Mouse (Mus musculus) forebrain, embryonic 13.5 days (tissue): Measurements from ENCODE around the gene Galntl5. TPM values are rescaled to one million over a fixed set of nuclear protein-coding genes. Genes with fewer than 3 reads are reported as not detected.
"Not testable (repeated sequence)": the region's sequence is repeated elsewhere in the genome, so short reads cannot be mapped to it uniquely, and the experiment has no call there.

Experiments
- ATAC-seq: fragments of 200-750 bp; cut with Nextera tagmentation; 2 replicates; pipeline ENCODE4 v1.8.0; 2017
- H3K27ac ChIP-seq: fragments of 300-500 bp; sonication (generic); 2 replicates; pipeline ENCODE4 v1.5.1; 2015; ENCODE audit warnings: inconsistent platforms, mild to moderate bottlenecking, moderate library complexity
- H3K27me3 ChIP-seq: fragments of 300-500 bp; sonication (generic); 2 replicates; pipeline ENCODE4 v1.6.1; 2015; ENCODE audit warnings: mild to moderate bottlenecking, inconsistent platforms
- H3K36me3 ChIP-seq: fragments of 300-500 bp; sonication (generic); 2 replicates; pipeline ENCODE4 v1.6.1; 2015; ENCODE audit warnings: mild to moderate bottlenecking, inconsistent platforms; ENCODE audit not compliant: poor library complexity, severe bottlenecking
- H3K4me1 ChIP-seq: fragments of 300-500 bp; sonication (generic); 2 replicates; pipeline ENCODE4 v1.6.1; 2015; ENCODE audit warnings: inconsistent platforms
- H3K4me2 ChIP-seq: fragments of 300-500 bp; sonication (generic); 2 replicates; pipeline ENCODE4 v1.6.1; 2015; ENCODE audit warnings: inconsistent platforms, mild to moderate bottlenecking, moderate library complexity
- H3K4me3 ChIP-seq: fragments of 300-500 bp; sonication (generic); 2 replicates; pipeline ENCODE4 v1.5.1; 2015; ENCODE audit warnings: mild to moderate bottlenecking, inconsistent platforms
- H3K9ac ChIP-seq: fragments of 300-500 bp; sonication (generic); 2 replicates; pipeline ENCODE4 v1.6.1; 2015; ENCODE audit warnings: mild to moderate bottlenecking, inconsistent platforms
- H3K9me3 ChIP-seq: fragments of 300-500 bp; sonication (generic); replicated peaks from 2 replicates; pipeline ENCODE4 v1.6.1; 2016; ENCODE audit warnings: inconsistent platforms
- WGBS: fragments of 180-500 bp; shearing (Covaris S2); methylation state at CpG from one replicate; pipeline ENCODE4 v1.1.7; 2015; 5-methylcytosine and 5-hydroxymethylcytosine counted together
- polyA plus RNA-seq: library from polyadenylated mRNA; unstranded; fragments of >200 nt; fragmentation: Nextera tagmentation; extraction: Ambion mirVana; gene quantifications from 2 replicates; pipeline ENCODE4 v1.2.1, GENCODE M21; 2015

The Galntl5 gene
- polyA plus RNA-seq, 1 experiment from 2014 or later: not detected

DNA sequence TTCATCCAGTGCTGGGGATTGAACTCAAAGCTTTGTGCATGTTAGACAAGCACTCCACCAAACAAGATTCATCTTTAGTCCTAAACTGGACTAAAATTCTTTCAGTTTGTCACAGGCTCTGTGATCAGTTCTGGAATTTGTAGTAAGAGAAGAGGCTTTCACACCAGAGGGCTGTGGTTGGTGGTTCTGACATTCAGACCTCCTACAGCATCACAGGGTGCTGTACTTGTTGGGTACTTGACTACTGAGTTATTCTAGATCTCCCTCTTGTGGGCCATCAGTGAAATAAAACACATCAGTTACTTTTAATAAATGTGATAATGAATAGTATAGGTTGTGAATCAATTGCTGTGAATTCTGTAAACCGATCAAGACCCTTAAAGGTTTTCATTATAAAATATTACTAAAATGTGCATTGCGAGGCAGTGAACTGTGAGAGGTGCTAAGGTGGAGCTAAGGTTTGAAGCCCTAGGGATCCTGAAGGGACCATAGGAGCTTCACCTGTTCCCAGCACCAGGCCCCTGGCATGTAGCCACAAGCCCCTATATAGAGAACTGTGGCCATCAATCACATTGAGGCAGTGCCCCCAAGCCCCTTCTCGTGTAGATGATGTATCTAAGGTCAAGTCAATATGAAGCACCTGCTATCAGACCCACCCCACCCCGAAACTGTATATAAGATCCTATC is 16.0 kb upstream of the Galntl5 start:
- ATAC-seq: no peak
- Histone ChIP-seq H3K36me3 (no peaks in the 10 kb centered on the region), H3K4me3 (no peak overlapping the region), H3K9me3 (no peaks in the 10 kb centered on the region), H3K4me1 (no peaks in the 10 kb centered on the region), H3K27ac (no peak overlapping the region), H3K27me3 (no peaks in the 10 kb centered on the region), H3K9ac (no peak overlapping the region), H3K4me2 (no peak overlapping the region)
- 90% methylated on average over 4 of the region's 4 CpGs for whole genome bisulfite sequencing

DNA sequence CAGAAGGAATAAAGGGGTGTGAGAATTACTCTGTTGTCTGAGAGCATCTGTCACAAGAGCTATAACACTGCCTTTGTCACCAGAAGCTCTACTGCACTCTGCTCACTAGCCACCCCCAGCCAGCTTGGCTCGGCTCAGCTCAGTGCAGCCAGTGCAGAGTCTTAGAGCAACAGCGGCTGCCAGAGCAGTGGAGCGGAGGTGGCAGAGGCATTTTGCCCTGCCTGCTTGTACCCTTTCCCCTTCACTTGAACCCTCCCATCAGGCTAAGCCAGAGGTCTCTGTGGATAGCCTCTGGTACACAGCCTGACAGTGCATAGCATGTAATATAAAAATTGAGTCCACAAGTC is 15.5 kb upstream of the Galntl5 start:
- Histone ChIP-seq H3K4me2 (no peak overlapping the region), H3K4me3 (no peak overlapping the region), H3K27ac (no peak overlapping the region), H3K4me1 (no peaks in the 10 kb centered on the region), H3K36me3 (no peaks in the 10 kb centered on the region), H3K27me3 (no peaks in the 10 kb centered on the region), H3K9ac (no peak overlapping the region), H3K9me3 (no peaks in the 10 kb centered on the region)
- no peak for ATAC-seq
- 76% methylated on average over 3 of the region's 3 CpGs for WGBS

DNA sequence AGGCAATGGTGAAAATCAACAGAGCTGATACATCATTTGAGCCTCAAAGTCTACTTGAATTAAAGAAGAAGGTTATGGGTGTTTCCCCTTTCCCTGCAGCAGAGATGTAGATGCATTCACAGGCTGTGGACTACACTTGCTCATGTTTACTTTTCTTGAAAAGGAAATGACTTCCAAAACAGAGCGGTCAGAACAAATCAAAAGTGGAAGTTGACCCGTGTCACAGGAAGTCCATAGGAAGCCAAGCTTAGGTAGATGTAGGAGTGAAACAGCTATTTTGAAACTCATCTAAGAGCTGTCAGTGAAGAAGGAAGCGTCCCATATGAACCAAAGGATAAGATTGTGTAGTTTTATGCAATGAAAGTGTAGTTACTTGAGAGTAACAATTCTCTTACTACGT is 14.6 kb upstream of the Galntl5 start:
- ATAC-seq: no peak
- Histone ChIP-seq H3K4me2 (no peak overlapping the region), H3K9me3 (no peaks in the 10 kb centered on the region), H3K36me3 (no peaks in the 10 kb centered on the region), H3K27ac (no peak overlapping the region), H3K9ac (no peak overlapping the region), H3K27me3 (no peaks in the 10 kb centered on the region), H3K4me3 (no peak overlapping the region), H3K4me1 (no peaks in the 10 kb centered on the region)
- 87% methylated on average over 4 of the region's 4 CpGs for WGBS

DNA sequence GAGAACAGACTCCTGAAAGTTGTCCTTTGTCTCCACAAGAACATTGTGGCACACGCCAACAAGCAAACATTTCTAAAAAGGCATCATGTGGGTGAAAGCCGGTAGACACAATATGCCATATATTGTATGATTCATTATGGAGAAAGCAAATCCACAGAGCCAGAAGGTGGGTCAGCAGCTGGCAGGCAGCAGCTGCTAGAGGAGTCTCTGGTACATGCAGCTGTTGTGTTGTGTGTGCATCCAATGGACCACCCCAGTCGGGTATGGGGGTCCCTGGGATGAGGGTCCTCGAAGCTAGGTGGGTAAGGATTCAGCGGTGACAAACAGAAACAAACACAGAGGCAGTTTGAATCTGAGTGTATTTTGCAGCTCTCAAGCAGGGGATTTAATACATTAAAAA is 3.3 kb upstream of the Galntl5 start:
- not testable (repeated sequence) for H3K27me3 ChIP-seq, H3K27ac ChIP-seq, H3K4me1 ChIP-seq, H3K9me3 ChIP-seq, H3K4me3 ChIP-seq, ATAC-seq, H3K4me2 ChIP-seq, H3K36me3 ChIP-seq, H3K9ac ChIP-seq
- WGBS: 92% methylated on average over 5 of the region's 5 CpGs

DNA sequence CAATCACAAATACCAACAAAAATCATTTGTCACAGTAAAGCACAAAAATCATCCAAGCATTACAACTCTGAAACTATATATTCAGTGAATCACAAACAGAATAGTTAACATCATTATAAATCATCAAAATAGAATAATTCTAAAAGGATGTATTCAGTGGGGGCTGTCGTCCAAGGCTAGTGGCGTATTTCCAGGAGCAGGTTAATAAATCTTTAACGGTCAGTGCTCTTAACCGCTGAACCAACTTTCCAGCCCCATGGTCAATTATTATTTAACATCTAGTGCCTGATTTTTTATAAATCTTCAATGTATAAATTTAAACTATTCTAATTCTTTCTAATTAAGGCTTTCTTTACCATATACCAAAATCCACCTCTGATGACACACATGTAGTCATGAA is 2.7 kb upstream of the Galntl5 start:
- H3K27me3 ChIP-seq, H3K36me3 ChIP-seq, H3K27ac ChIP-seq, H3K9me3 ChIP-seq, H3K4me2 ChIP-seq, H3K9ac ChIP-seq, H3K4me1 ChIP-seq, H3K4me3 ChIP-seq, ATAC-seq: not testable (repeated sequence)
- WGBS: 91% methylated on average over 4 of the region's 4 CpGs

DNA sequence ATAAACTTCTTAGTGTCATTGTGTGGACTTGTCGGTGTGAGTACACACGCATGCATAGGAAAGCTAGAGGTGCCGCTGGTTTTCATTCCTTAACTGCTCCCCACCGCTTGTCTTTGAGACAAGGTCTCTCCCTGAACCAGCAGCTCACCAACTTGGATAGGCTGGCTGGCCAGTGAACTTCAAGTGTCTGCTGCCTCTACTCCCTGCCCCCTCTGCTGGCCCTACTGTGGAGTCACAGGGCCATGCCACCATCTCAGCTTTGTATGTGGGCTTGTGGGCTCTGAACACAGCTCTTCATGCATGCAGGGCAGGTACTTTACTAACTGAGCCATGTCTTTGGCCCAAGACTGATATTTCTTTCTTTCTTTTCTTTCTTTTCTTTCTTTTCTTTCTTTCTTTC is 2.0 kb upstream of the Galntl5 start:
- Histone ChIP-seq H3K9me3 (no peaks in the 10 kb centered on the region), H3K4me3 (no peak overlapping the region), H3K27ac (no peak overlapping the region), H3K4me2 (no peak overlapping the region), H3K36me3 (no peaks in the 10 kb centered on the region), H3K4me1 (no peaks in the 10 kb centered on the region), H3K27me3 (no peaks in the 10 kb centered on the region), H3K9ac (no peak overlapping the region)
- no peak for ATAC-seq
- WGBS: 94% methylated on average over 4 of the region's 4 CpGs

DNA sequence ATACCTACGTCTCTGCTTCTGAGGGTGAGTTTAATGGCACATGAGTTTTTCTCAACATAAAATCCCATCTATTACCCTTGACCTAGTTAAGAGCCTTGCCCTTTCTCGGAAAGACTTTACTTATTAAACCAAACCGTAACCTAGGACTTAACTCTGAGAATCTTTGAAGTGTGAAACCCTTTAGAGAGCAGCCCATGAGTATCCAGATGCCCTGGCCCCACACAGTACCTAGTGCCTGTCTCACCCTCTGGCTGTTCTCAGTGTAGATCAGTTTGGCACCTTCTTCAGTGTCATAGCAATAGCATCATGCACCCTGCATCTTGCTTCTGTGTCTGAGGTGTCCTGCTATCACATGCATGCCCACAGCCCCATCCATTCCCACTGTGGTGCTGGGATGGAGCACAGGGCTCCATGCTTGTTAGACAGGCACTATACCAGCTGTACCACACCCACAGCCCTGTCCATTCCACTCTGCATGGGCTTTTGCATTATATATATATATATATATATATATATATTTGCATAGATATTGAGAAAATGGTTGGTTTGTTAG is 1.2 kb upstream of the Galntl5 start:
- no peaks in the 10 kb centered on the region for H3K36me3 ChIP-seq
- no peak for ATAC-seq
- 87% methylated on average over 3 of the region's 3 CpGs for WGBS
- no peak overlapping the region for H3K4me2 ChIP-seq
- H3K27ac ChIP-seq: no peak overlapping the region
- H3K9ac ChIP-seq: no peak overlapping the region
- H3K4me3 ChIP-seq: no peak overlapping the region
- H3K4me1 ChIP-seq: no peaks in the 10 kb centered on the region
- no peaks in the 10 kb centered on the region for H3K27me3 ChIP-seq
- H3K9me3 ChIP-seq: no peaks in the 10 kb centered on the region

DNA sequence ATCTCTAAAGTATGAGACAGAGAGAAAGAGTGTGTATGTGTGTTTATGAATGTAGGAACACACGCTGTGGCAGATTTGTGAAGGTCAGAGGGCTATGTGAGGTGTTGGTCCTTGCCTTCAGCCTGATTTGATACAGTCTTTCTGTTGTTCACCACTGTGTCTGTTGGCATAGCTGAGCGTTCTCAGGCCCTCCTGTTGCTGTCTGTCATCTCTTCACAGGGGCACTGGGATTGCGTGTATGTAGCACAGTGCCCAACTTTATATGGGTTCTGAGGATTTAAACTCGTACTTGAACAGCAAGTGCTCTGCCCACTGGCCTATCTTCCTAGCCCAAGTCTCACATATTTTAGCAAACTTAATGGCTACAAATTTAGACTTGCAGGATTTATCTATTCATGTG is 2.3 kb downstream of the Galntl5 start:
- Histone ChIP-seq H3K4me1 (no peaks in the 10 kb centered on the region), H3K36me3 (no peaks in the 10 kb centered on the region), H3K27me3 (no peaks in the 10 kb centered on the region), H3K4me3 (no peak overlapping the region), H3K9me3 (no peaks in the 10 kb centered on the region), H3K27ac (no peak overlapping the region), H3K9ac (no peak overlapping the region), H3K4me2 (no peak overlapping the region)
- 83% methylated on average over 4 of the region's 4 CpGs for WGBS
- no peak for ATAC-seq

DNA sequence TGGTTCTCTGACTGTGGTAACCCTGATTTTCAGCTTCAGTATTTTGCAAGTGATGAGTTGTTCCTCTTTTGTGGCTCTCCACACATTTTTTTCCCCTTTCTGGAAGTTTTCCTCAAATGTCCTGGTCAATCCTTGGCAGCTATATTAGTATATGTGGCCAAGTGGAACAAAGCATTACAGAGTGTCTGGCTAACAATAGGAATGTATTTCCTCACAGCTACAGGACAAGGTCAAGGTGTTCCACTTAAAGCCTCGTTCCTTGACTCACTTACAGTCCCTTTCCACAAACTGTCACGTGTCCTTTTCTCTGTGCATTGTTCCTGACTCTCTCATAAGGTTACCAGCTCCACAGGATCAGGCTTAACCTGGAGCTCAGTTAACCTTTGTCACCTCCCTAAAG is 3.3 kb downstream of the Galntl5 start:
- ATAC-seq: no peak
- Histone ChIP-seq H3K27ac (no peak overlapping the region), H3K4me2 (no peak overlapping the region), H3K9ac (no peak overlapping the region), H3K36me3 (no peaks in the 10 kb centered on the region), H3K27me3 (no peaks in the 10 kb centered on the region), H3K4me1 (no peaks in the 10 kb centered on the region), H3K9me3 (no peaks in the 10 kb centered on the region), H3K4me3 (no peak overlapping the region)
- 51% methylated on average over 2 of the region's 2 CpGs for WGBS

DNA sequence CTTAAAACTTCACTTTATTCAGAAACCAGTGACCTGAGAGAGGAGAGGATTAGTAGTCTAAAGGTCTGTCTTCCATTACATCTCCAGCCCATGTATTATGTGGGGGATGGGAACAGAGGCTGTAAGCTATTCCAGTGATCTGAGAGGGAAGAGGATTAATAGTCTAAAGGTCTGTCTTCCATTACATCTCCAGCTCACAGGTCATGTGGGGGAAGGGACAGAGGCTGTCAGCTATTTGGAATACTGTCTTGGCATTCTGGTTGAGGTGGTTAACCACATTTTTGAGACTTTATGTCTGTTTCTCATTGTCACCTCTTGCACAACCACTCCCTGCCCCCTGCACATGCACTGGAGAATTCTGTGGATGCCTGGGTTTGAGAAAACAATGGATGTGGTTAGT is 6.5 kb downstream of the Galntl5 start:
- Histone ChIP-seq H3K27me3 (no peaks in the 10 kb centered on the region), H3K9ac (no peak overlapping the region)
- no peak for ATAC-seq

DNA sequence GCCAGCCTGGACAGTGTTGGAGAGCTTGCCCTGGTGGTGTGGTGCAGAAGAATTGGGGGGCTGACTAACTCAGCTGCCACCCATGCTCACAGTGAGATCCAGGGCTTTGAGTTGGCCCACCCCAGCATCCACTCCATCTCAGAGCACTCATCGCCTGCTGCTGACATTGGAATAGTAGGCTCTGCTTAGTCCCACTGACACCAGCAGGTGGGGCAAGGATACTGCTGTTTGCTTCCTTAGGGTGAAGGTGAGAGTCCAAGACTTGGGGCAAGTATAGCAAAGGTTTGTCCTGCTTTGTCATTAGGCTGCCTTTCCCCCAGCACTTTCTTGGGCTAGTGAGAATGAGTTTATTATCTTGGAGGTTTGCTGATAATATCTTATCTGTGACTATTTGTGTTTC is 7.5 kb downstream of the Galntl5 start:
- Histone ChIP-seq H3K27ac (no peak overlapping the region), H3K4me1 (no peaks in the 10 kb centered on the region), H3K4me3 (no peak overlapping the region), H3K9me3 (no peaks in the 10 kb centered on the region), H3K36me3 (no peaks in the 10 kb centered on the region), H3K27me3 (no peaks in the 10 kb centered on the region), H3K9ac (no peak overlapping the region), H3K4me2 (no peak overlapping the region)
- WGBS: 33% methylated on average over 1 of the region's 1 CpGs
- no peak for ATAC-seq

More for the DNA sequence above, 6.5 kb downstream of the Galntl5 start:
- no peak overlapping the region for H3K4me3 ChIP-seq
- H3K36me3 ChIP-seq: no peaks in the 10 kb centered on the region
- no peak overlapping the region for H3K27ac ChIP-seq
- H3K9me3 ChIP-seq: no peaks in the 10 kb centered on the region
- H3K4me2 ChIP-seq: no peak overlapping the region
- no peaks in the 10 kb centered on the region for H3K4me1 ChIP-seq

DNA sequence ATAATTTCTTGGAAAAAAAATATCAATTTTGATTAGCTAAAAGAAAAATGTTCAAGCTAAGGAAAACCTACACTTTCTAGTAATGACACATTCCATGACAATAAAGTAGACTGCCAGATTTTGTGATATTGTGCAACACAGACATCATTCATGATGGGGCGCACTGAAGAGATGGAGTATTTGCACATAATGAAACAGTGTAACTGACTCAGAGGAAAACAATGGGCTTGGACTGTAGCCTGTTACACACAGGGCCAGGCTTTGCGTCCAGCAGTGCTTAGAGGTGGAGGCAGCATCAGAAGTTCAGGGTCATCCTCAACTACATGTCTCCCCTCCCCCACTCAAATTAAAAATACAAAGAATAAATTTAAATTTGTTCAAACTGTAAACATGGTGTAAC is 9.3 kb downstream of the Galntl5 start:
- no peak overlapping the region for H3K9ac ChIP-seq
- H3K27me3 ChIP-seq: no peaks in the 10 kb centered on the region
- no peaks in the 10 kb centered on the region for H3K4me1 ChIP-seq
- no peak for ATAC-seq
- H3K4me3 ChIP-seq: no peak overlapping the region
- no peak overlapping the region for H3K27ac ChIP-seq
- H3K9me3 ChIP-seq: no peaks in the 10 kb centered on the region
- no peaks in the 10 kb centered on the region for H3K36me3 ChIP-seq
- 82% methylated on average over 2 of the region's 2 CpGs for WGBS
- no peak overlapping the region for H3K4me2 ChIP-seq

DNA sequence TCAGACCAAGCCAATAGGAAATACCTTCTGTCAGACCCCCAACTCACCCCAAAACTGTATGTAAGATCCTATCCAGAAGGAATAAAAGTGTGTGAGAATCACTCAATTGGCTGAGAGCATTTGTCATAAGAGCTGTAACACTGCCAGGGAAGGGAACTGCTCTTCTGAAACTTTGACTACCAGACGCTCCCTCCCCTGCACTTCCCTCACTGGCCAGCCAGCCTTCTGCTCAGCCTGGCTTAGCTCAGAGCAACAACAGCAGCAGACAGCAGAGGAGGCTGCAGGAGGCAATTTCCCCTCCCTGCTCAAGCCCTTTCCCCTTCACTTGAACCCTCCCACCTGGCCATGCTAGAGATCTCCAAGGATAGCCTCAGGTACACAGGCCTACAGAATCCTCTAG is 30.6 kb downstream of the Galntl5 start:
- Histone ChIP-seq H3K4me3 (no peak overlapping the region), H3K9me3 (no peaks in the 10 kb centered on the region), H3K4me1 (no peaks in the 10 kb centered on the region), H3K27me3 (no peaks in the 10 kb centered on the region), H3K9ac (no peak overlapping the region), H3K36me3 (no peaks in the 10 kb centered on the region), H3K27ac (no peak overlapping the region), H3K4me2 (no peak overlapping the region)
- no peak for ATAC-seq
- WGBS: 71% methylated on average over 1 of the region's 1 CpGs
